31 mouse cellular contexts compared by ENCODE assay signal in the genomic region with DNA sequence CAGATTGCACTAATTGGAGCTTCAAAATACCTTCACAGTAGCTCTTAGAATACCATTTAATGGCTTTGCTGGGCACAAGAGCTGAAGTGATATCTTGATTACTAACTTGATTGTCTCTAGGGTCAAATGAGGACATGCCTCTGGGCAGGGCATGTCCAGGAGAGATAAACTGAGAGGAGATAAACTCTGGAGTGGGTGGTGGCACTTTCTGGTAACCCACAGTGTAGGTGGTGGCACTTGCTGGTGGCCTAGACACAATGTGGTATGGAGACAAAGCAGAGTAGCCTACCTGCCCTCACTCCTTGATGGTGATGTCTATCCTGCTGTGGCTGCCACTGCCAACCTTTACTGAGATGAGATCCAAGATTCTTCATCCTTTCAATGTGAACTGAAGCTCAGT.
"Had no signal": no experiment of that assay in that cellular context is flagged by ENCODE, and none has a peak within 500 bp of the region (broad histone marks: within the 10 kb centered on the region; RNA-seq: fewer than 3 reads in every experiment).

No protein-coding gene starts in this region.

- H3K36me3 ChIP-seq: limb, embryonic 10.5 days; limb, embryonic 12.5 days; limb, embryonic 13.5 days; limb, embryonic 15.5 days; liver, embryonic 12.5 days; liver, embryonic 13.5 days; liver, embryonic 15.5 days; lung, embryonic 15.5 days; midbrain, embryonic 10.5 days; midbrain, embryonic 12.5 days; midbrain, embryonic 13.5 days; midbrain, embryonic 15.5 days; neural tube, embryonic 12.5 days; neural tube, embryonic 13.5 days had no signal

- H3K4me1 ChIP-seq: limb, embryonic 10.5 days; liver, embryonic 12.5 days; liver, embryonic 13.5 days; liver, embryonic 15.5 days; megakaryocyte, embryonic 14.5 days; midbrain, embryonic 10.5 days; midbrain, embryonic 12.5 days; midbrain, embryonic 13.5 days; midbrain, embryonic 15.5 days; neural tube, embryonic 12.5 days; neural tube, embryonic 13.5 days had no signal

- H3K27ac ChIP-seq: limb, embryonic 10.5 days; limb, embryonic 12.5 days; limb, embryonic 13.5 days; limb, embryonic 15.5 days; liver, embryonic 12.5 days; liver, embryonic 13.5 days; liver, embryonic 14.5 days; liver, embryonic 15.5 days; lung, embryonic 15.5 days; macrophage; midbrain, embryonic 10.5 days; midbrain, embryonic 12.5 days; midbrain, embryonic 13.5 days; midbrain, embryonic 15.5 days; neural tube, embryonic 12.5 days; neural tube, embryonic 13.5 days had no signal

- H3K4me2 ChIP-seq: limb, embryonic 12.5 days; limb, embryonic 13.5 days; limb, embryonic 15.5 days; liver, embryonic 11.5 days; liver, embryonic 12.5 days; liver, embryonic 13.5 days; liver, embryonic 15.5 days; lung, embryonic 14.5 days; lung, embryonic 15.5 days; midbrain, embryonic 11.5 days; midbrain, embryonic 12.5 days; midbrain, embryonic 13.5 days; midbrain, embryonic 15.5 days; neural tube, embryonic 12.5 days; neural tube, embryonic 13.5 days had no signal

- H3K27me3 ChIP-seq: limb, embryonic 12.5 days; limb, embryonic 13.5 days; limb, embryonic 15.5 days; liver, embryonic 12.5 days; liver, embryonic 13.5 days; liver, embryonic 15.5 days; lung, embryonic 15.5 days; megakaryocyte, embryonic 14.5 days; midbrain, embryonic 12.5 days; midbrain, embryonic 13.5 days; midbrain, embryonic 15.5 days; neural tube, embryonic 12.5 days; neural tube, embryonic 13.5 days had no signal

- H3K9ac ChIP-seq: limb, embryonic 12.5 days; limb, embryonic 13.5 days; limb, embryonic 15.5 days; liver, embryonic 12.5 days; liver, embryonic 13.5 days; liver, embryonic 14.5 days; liver, embryonic 15.5 days; liver, postnatal 0 days; lung, embryonic 14.5 days; lung, embryonic 15.5 days; midbrain, embryonic 12.5 days; midbrain, embryonic 13.5 days; midbrain, embryonic 15.5 days; neural tube, embryonic 12.5 days; neural tube, embryonic 13.5 days had no signal

- ATAC-seq: liver, embryonic 12.5 days; liver, postnatal 0 days; lung, postnatal 0 days; midbrain, embryonic 13.5 days; midbrain, embryonic 15.5 days; midbrain, embryonic 16.5 days had no signal

- DNase-seq: left cerebral cortex, postnatal 4 days; liver; liver, embryonic 13.5 days; liver, postnatal 0 days; lung, adult 18-20 months; lung, adult 2 months; lung, embryonic 14.5 days; lung, postnatal 14 days; lung, postnatal 36 days; midbrain, embryonic 14.5 days had no signal

- H3K9me3 ChIP-seq: limb, embryonic 10.5 days; limb, embryonic 12.5 days; limb, embryonic 13.5 days; limb, embryonic 15.5 days; liver, embryonic 12.5 days; liver, embryonic 13.5 days; liver, embryonic 15.5 days; lung, embryonic 15.5 days; megakaryocyte, embryonic 14.5 days; midbrain, embryonic 10.5 days; midbrain, embryonic 12.5 days; midbrain, embryonic 13.5 days; midbrain, embryonic 15.5 days; neural tube, embryonic 12.5 days; neural tube, embryonic 13.5 days had no signal

- H3K4me3 ChIP-seq: limb, embryonic 10.5 days; limb, embryonic 12.5 days; limb, embryonic 13.5 days; limb, embryonic 15.5 days; liver, embryonic 12.5 days; liver, embryonic 13.5 days; liver, embryonic 15.5 days; lung, embryonic 15.5 days; megakaryocyte, embryonic 14.5 days; midbrain, embryonic 10.5 days; midbrain, embryonic 12.5 days; midbrain, embryonic 13.5 days; midbrain, embryonic 15.5 days; myocyte; neural tube, embryonic 12.5 days; neural tube, embryonic 13.5 days had no signal
